Mouse (Mus musculus) urinary bladder, postnatal 4 days (tissue): ENCODE measurements around the gene Capn2.

Experiments used
- DNase-seq, 2 experiments: peaks; one replicate each; pipeline ENCODE4 v3.0.0; 2021 to 2022; ENCODE audit warnings: low spot score in 2 of 2

Gene Capn2

GRCm38 (mm10) chr1:182525601-182526000 is 8.2 kb upstream of the Capn2 start:
- no peak for DNase-seq

GRCm38 (mm10) chr1:182523692-182524091 is 6.3 kb upstream of the Capn2 start:
- DNase-seq, result no peak

- DNase-seq, result no peak
Observed at GRCm38 (mm10) chr1:182522961-182523360, 5.6 kb upstream of the Capn2 start.

GRCm38 (mm10) chr1:182520938-182521500 is 3.6 kb upstream of the Capn2 start:
- DNase-seq, result no peak

- DNase-seq, result peak; percentile 74 to 77
Observed at GRCm38 (mm10) chr1:182520091-182520937, 2.9 kb upstream of the Capn2 start.

- no peak for DNase-seq
Observed at GRCm38 (mm10) chr1:182519341-182519740, 1.9 kb upstream of the Capn2 start.

GRCm38 (mm10) chr1:182518811-182519210 is 1.4 kb upstream of the Capn2 start:
- no peak for DNase-seq

- no peak for DNase-seq
Observed at GRCm38 (mm10) chr1:182518143-182518680, 804 bp upstream of the Capn2 start.

- DNase-seq, result no peak
Observed at GRCm38 (mm10) chr1:182517677-182518011, 236 bp upstream of the Capn2 start.

GRCm38 (mm10) chr1:182514803-182515590 is 2.4 kb downstream of the Capn2 start:
- no peak for DNase-seq

GRCm38 (mm10) chr1:182513714-182514113 is 3.7 kb downstream of the Capn2 start:
- no peak for DNase-seq

GRCm38 (mm10) chr1:182512901-182513410 is 4.5 kb downstream of the Capn2 start:
- no peak for DNase-seq

GRCm38 (mm10) chr1:182511778-182512177 is 5.6 kb downstream of the Capn2 start:
- no peak for DNase-seq

- no peak for DNase-seq
Observed at GRCm38 (mm10) chr1:182511073-182511472, 6.3 kb downstream of the Capn2 start.

GRCm38 (mm10) chr1:182509110-182509797 is 8.2 kb downstream of the Capn2 start:
- DNase-seq, result no peak

GRCm38 (mm10) chr1:182506229-182506986 is 11.0 kb downstream of the Capn2 start:
- DNase-seq, result peak; percentile 49 to 67

- no peak for DNase-seq
Observed at GRCm38 (mm10) chr1:182505291-182505690, 12.1 kb downstream of the Capn2 start.

GRCm38 (mm10) chr1:182504223-182504622 is 13.2 kb downstream of the Capn2 start:
- peak; percentile 54 to 80 for DNase-seq

- no peak for DNase-seq
Observed at GRCm38 (mm10) chr1:182503206-182503900, 14.1 kb downstream of the Capn2 start.

- no peak for DNase-seq
Observed at GRCm38 (mm10) chr1:182502491-182503050, 14.8 kb downstream of the Capn2 start.
